Mouse (Mus musculus) liver, embryonic 13.5 days (tissue): ENCODE measurements around the gene S1pr4. TPM values are rescaled to one million over a fixed set of nuclear protein-coding genes. Genes with fewer than 3 reads are reported as not detected.

ENCODE experiments used
- ATAC-seq: fragments of 200-750 bp; cut with Nextera tagmentation; 2 replicates; pipeline ENCODE4 v1.8.0; 2017; ENCODE audit warnings: low read depth, mild to moderate bottlenecking, moderate number of reproducible peaks, moderate library complexity
- DNase-seq: peaks from one replicate; pipeline ENCODE4 v3.0.0; 2022
- H3K27ac ChIP-seq: fragments of 300-500 bp; sonication (generic); 2 replicates; pipeline ENCODE4 v1.5.1; 2015; ENCODE audit warnings: moderate library complexity, mild to moderate bottlenecking, inconsistent platforms
- H3K27me3 ChIP-seq: fragments of 300-500 bp; sonication (generic); 2 replicates; pipeline ENCODE4 v1.6.1; 2015; ENCODE audit warnings: mild to moderate bottlenecking, inconsistent platforms
- H3K36me3 ChIP-seq: fragments of 300-500 bp; sonication (generic); 2 replicates; pipeline ENCODE4 v1.6.1; 2015; ENCODE audit warnings: mild to moderate bottlenecking, inconsistent platforms
- H3K4me1 ChIP-seq: fragments of 300-500 bp; sonication (generic); replicated peaks from 2 replicates; pipeline ENCODE4 v1.6.1; 2015; ENCODE audit warnings: inconsistent platforms
- H3K4me2 ChIP-seq: fragments of 300-500 bp; sonication (generic); 2 replicates; pipeline ENCODE4 v1.6.1; 2015; ENCODE audit warnings: inconsistent platforms, mild to moderate bottlenecking, moderate library complexity
- H3K4me3 ChIP-seq: fragments of 300-500 bp; sonication (generic); replicated peaks from 2 replicates; pipeline ENCODE4 v1.5.1; 2015; ENCODE audit warnings: mild to moderate bottlenecking, inconsistent platforms
- H3K9ac ChIP-seq: fragments of 300-500 bp; sonication (generic); 2 replicates; pipeline ENCODE4 v1.6.1; 2015; ENCODE audit warnings: mild to moderate bottlenecking, inconsistent platforms
- H3K9me3 ChIP-seq: fragments of 300-500 bp; sonication (generic); replicated peaks from 2 replicates; pipeline ENCODE4 v1.6.1; 2016; ENCODE audit warnings: inconsistent platforms
- WGBS: fragments of 180-500 bp; shearing (Covaris S2); methylation state at CpG from one replicate; pipeline ENCODE4 v1.1.7; 2015; ENCODE audit not compliant: insufficient replicate concordance; 5-methylcytosine and 5-hydroxymethylcytosine counted together
- polyA plus RNA-seq: library from polyadenylated mRNA; unstranded; fragments of >200 nt; fragmentation: Nextera tagmentation; extraction: Ambion mirVana; gene quantifications from 2 replicates; pipeline ENCODE4 v1.2.1, GENCODE M21; 2015

S1pr4 gene
- polyA plus RNA-seq, 1 experiment from 2014 or later: 2.3 TPM

DNA sequence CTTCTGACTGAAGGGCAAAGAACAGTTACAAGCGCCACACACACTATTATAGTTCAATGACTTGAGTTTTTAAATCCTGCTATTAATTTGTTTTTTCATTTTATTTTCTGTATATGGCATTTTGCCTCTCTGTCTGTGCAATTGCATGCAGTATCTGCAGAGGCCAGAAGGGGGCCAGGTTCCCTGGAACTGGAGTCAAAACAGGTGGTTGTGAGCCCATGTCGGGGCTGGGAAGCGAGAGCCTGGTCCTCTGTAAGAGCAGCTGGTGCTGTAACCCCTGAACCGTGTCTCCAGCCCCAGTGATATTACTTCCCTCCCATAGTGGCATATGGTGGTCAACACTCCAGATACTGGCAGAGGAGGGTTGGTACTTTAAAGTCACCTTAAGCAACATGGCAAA, 18.6 kb upstream of the S1pr4 start:
- H3K36me3 ChIP-seq: peaks cover 12% of the 10 kb centered on the region
- H3K9me3 ChIP-seq: peaks cover 4% of the 10 kb centered on the region; the same call in 1 of the 2 replicates
- peak overlapping the region; percentile 66 for H3K27ac ChIP-seq
- no peak overlapping the region for H3K9ac ChIP-seq
- 16% methylated on average over 4 of the region's 4 CpGs for WGBS
- no peaks in the 10 kb centered on the region for H3K27me3 ChIP-seq
- H3K4me3 ChIP-seq: no peak overlapping the region
- ATAC-seq (no peak), DNase-seq (no peak)
- peaks cover 51% of the 10 kb centered on the region for H3K4me1 ChIP-seq
- H3K4me2 ChIP-seq: no peak overlapping the region

DNA sequence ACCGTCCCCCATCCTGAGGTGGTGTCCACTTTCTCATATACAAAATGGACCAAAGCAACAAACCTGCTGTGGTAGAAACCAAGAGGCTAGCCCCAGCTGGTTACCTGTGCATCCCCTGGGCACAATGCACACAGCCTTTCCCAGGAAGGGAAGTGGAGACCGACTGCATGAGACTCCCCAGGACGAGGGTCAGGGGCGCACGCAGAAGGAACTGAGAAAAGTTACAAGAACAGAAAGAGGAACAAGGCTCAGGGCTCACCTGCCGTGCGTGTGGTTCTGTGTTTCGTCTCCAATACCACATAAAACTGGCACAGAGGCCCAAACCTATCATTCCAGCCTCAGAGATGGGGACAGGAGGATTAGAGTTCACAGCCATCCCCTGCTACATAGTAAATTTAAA, 17.3 kb upstream of the S1pr4 start:
- 56% methylated on average over 8 of the region's 8 CpGs for WGBS
- DNase-seq (no peak), ATAC-seq (no peak)
- Histone ChIP-seq H3K27ac (peak overlapping the region; percentile 1), H3K36me3 (peaks cover 16% of the 10 kb centered on the region), H3K4me1 (peaks cover 42% of the 10 kb centered on the region), H3K4me2 (no peak overlapping the region), H3K9me3 (peaks cover 4% of the 10 kb centered on the region; the same call in 1 of the 2 replicates), H3K27me3 (no peaks in the 10 kb centered on the region), H3K4me3 (no peak overlapping the region), H3K9ac (0 out of 2 replicates have a peak overlapping the region, but pooled peaks have one; percentile 1)

DNA sequence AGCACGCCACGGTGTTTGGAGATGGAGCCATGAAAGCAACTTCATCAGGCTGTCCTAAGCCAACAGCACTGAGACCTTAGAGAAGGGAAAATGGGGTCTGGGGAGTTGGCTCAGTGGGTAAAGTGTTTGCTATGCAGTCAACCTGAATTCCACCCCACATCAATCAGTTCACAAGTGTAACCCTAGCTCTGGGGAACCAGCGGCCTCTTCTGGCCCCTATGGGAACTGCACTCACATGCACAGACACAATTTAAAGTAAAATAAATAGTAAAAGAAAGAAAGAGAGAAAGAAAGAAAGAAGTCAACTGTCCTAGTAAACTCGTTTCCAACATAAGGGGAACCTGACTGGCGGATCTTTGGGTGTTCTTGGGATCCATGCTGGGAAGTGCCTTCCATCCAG, 13.9 kb upstream of the S1pr4 start:
- Histone ChIP-seq H3K4me2 (no peak overlapping the region), H3K27ac (no peak overlapping the region), H3K4me1 (peaks cover 24% of the 10 kb centered on the region), H3K27me3 (no peaks in the 10 kb centered on the region), H3K9ac (no peak overlapping the region), H3K4me3 (no peak overlapping the region), H3K9me3 (peaks cover 4% of the 10 kb centered on the region; the same call in 1 of the 2 replicates), H3K36me3 (peaks cover 20% of the 10 kb centered on the region)
- ATAC-seq (no peak), DNase-seq (no peak)
- WGBS: 84% methylated on average over 5 of the region's 5 CpGs

DNA sequence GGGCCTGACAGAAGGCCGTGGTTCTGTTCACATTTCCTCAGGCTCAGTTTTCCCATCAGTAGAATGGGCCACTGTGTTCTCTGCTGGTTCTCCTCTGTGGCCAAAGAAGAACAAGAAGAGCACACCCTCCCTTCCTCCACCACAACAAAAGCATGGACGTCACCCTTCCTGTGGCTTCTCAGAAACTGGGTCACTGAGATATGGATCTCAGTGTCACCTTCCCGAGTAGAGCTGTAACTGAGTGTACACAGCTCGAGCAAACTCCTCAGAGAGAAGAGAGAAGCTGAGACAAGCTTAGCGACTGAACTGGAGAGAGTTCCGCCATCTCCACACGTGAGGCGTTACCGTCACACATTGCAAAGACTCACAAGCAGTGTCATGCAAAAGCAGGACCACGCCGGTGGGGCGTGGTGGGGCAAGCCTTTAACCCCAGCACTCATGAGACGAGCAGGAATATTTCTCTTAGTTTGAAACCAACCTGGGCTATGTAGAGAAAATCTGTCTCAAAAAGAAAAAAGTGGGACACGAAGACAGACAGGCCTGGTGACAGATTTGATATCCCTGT, 10.4 kb upstream of the S1pr4 start:
- Histone ChIP-seq H3K4me1 (peaks cover 16% of the 10 kb centered on the region), H3K27me3 (no peaks in the 10 kb centered on the region), H3K9me3 (peaks cover 4% of the 10 kb centered on the region; the same call in 1 of the 2 replicates), H3K9ac (no peak overlapping the region), H3K27ac (no peak overlapping the region), H3K4me2 (no peak overlapping the region), H3K4me3 (no peak overlapping the region), H3K36me3 (peaks cover 25% of the 10 kb centered on the region)
- DNase-seq (no peak), ATAC-seq (no peak)
- WGBS: 63% methylated on average over 14 of the region's 14 CpGs

DNA sequence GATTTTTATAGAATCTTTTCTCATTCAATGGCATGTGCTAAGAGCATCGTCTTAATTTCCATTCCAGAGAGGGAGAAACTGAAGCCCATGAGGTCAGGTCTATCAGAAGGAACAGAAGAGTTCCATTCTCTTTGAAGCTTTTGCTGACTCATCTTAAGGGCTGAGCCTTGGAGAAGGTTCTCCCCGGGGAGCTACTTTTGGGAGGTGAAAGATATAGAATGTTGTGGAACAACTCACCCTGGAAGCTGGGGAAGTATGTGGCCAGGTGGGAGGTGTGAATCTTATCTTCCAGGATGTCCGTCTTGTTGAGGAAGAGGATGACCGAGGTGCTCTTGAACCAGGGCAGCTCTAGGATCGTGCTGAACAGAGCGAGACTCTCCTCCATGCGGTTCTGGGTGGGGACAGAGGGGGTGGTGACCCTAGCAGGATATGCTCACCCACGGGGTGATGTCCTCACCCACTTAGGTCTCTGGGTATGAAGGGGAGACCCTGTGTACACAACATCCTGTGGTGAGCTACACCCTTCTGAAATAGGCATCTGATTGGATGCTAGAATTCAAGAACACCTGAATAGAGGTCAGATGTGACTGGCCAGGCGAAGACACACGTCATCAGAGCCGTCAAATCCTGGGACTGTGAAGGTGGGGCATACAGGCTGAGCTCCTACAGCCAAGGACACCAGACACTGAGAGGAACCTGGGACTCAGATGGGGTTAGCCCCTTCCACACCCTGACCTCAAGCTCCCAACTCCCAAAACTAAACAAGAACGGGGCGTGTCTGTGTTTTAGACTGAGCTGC, 8.0 kb upstream of the S1pr4 start:
- no peak overlapping the region for H3K4me3 ChIP-seq
- H3K27me3 ChIP-seq: 0 out of 2 replicates have a peak, but pooled peaks cover 6% of the 10 kb centered on the region
- no peak overlapping the region for H3K9ac ChIP-seq
- no peak overlapping the region for H3K27ac ChIP-seq
- peaks cover 15% of the 10 kb centered on the region for H3K36me3 ChIP-seq
- no peaks in the 10 kb centered on the region for H3K9me3 ChIP-seq
- ATAC-seq (no peak), DNase-seq (no peak)
- peaks cover 17% of the 10 kb centered on the region for H3K4me1 ChIP-seq
- 62% methylated on average over 13 of the region's 13 CpGs for WGBS
- H3K4me2 ChIP-seq: no peak overlapping the region

DNA sequence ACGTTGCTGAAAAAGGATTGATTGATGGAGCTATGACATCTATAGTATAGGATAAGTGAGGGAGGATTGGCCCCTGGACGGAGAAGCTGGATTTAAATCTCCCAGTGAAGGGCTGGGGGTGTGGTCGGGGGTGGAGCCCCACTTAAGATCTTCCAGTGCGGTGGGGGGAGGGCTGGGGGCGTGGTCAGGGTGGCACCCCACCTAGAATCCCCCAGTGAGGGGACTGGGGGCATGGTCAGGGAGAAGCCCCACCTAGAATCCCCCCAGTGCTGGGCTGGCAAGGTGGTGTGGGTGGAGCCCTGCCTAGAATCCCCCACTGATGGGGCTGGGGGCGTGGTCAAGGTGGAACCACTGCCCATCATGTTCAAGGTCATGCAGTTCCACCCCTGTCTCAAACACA, 7.2 kb upstream of the S1pr4 start:
- WGBS: 38% methylated on average over 6 of the region's 6 CpGs

DNA sequence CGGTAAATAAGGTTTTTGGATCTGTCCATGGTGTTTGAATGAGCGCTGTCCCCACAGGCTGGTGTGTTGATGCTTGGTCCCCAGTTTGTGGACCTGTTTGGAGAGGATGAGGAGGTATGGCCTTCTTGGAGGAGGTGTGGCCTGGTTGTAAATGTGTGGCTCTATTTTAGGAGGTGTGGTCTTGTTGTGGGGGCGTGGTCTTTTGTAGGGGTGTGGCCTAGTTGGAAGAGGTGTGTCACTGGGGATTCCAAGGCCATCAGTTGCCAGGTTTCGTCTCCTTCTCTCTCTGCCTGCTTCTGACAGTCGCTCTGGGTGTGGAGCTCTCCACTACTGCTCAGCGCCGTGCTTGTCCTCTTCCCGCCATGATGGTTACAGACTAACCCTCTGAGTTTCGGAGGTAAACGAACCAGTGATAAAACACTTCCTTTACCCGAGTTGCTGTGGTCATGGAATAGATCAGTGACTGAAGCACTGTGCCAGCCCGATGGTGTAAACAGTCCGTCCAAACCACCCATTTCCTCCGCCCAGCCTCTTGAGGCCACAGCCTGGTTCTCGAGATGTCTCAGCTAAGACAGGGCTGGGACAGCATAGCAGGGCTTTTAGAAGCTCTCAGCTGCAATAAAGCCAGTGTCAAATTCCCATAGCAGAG, 5.2 kb upstream of the S1pr4 start:
- H3K4me3 ChIP-seq: no peak overlapping the region
- no peak for DNase-seq
- no peak overlapping the region for H3K27ac ChIP-seq
- 0 out of 2 replicates have a peak, but pooled peaks cover 6% of the 10 kb centered on the region for H3K27me3 ChIP-seq
- H3K9me3 ChIP-seq: no peaks in the 10 kb centered on the region
- no peak overlapping the region for H3K9ac ChIP-seq
- peaks cover 14% of the 10 kb centered on the region for H3K36me3 ChIP-seq
- WGBS: 78% methylated on average over 15 of the region's 15 CpGs
- ATAC-seq: no peak
- peaks cover 29% of the 10 kb centered on the region for H3K4me1 ChIP-seq
- H3K4me2 ChIP-seq: no peak overlapping the region

More for the DNA sequence above, 7.2 kb upstream of the S1pr4 start:
- H3K27ac ChIP-seq: no peak overlapping the region
- no peak for ATAC-seq
- H3K4me2 ChIP-seq: no peak overlapping the region
- H3K4me1 ChIP-seq: peaks cover 24% of the 10 kb centered on the region
- peaks cover 15% of the 10 kb centered on the region for H3K36me3 ChIP-seq
- H3K9me3 ChIP-seq: no peaks in the 10 kb centered on the region
- H3K4me3 ChIP-seq: no peak overlapping the region
- H3K27me3 ChIP-seq: 0 out of 2 replicates have a peak, but pooled peaks cover 6% of the 10 kb centered on the region
- no peak for DNase-seq
- no peak overlapping the region for H3K9ac ChIP-seq

DNA sequence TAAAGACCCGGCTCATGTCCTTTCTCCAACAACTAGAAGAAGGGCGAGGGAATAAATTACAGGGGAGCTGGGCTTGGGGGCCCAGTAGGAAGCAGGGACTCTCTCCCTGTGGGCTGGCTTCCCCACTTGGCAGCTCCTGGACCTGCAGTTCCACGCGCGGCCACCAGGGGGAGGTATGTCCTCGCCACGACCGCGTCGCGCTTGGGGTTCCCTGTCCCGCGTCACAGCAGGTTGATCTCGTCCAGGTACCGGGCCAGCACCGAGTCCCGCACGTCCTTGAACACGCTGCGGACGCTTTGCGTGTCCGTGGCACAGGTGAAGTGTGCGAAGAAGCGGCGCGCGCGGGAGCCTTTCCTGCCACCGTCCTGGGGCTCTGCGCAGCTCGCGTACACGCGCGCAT, 2.7 kb upstream of the S1pr4 start:
- Histone ChIP-seq H3K4me1 (peaks cover 44% of the 10 kb centered on the region), H3K36me3 (peaks cover 10% of the 10 kb centered on the region), H3K27me3 (0 out of 2 replicates have a peak, but pooled peaks cover 6% of the 10 kb centered on the region), H3K9me3 (no peaks in the 10 kb centered on the region), H3K4me2 (peak overlapping the region; percentile 73), H3K4me3 (peak overlapping the region; percentile 43), H3K27ac (no peak overlapping the region; the same call in 1 of the 2 replicates), H3K9ac (peak overlapping the region; percentile 55)
- WGBS: 13% methylated on average over 36 of the region's 36 CpGs
- ATAC-seq (peak; percentile 21; the same call in 1 of the 2 replicates), DNase-seq (peak; percentile 77)

DNA sequence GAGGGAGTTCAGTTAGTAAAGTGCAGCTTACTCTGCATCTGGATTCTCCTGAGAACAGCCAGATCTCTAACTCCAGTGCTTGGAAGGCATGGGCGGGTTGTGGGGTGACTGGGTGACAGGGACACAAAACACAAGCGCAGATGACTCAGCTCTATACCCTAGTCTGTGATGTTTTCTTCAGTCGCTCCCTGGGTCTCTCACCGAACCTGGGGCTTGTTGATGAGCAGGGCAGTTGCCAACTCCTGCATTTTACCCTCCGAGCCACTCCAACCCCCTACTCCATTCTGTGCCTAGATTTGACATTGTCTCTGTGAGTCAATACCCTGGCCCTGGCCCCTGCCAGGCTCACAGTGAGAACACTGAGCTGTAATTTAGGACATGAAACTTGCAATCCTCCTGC, 1.9 kb upstream of the S1pr4 start:
- DNase-seq (no peak), ATAC-seq (no peak)
- Histone ChIP-seq H3K4me2 (no peak overlapping the region), H3K4me3 (no peak overlapping the region), H3K9ac (no peak overlapping the region), H3K36me3 (peaks cover 10% of the 10 kb centered on the region), H3K9me3 (no peaks in the 10 kb centered on the region), H3K27me3 (0 out of 2 replicates have a peak, but pooled peaks cover 6% of the 10 kb centered on the region), H3K4me1 (peaks cover 45% of the 10 kb centered on the region), H3K27ac (no peak overlapping the region)
- 63% methylated on average over 5 of the region's 5 CpGs for WGBS

DNA sequence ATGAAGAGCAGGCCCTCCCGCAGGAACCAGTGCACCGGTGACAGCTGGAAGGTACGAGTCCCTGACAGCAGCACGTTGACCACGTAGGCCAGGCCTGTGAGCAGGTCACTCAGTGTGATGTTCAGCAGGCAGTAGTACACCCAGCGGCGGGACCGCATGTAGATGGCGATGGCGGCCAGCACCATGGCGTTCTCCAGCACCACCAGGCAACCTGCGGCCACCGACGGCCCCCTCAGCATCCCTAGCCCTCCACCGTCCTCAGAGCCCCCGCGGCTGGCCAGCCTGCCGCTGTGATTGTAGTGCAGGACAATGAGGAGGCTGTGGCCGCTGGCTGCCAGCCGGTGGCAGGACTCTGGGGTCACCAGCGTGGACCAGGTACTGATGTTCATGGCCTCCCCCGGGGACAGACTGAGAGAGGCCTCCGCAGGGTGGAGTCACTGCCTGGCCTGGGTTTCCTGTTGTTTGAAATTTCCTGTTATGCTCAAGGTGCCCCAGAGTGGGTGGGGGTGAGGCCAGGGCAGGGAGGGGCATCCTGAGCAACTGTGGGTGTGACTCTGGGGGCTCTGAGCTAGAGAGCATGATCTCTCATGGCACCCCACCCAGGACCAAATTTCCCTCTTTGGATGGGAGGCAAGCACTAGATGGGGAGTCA, 556 bp downstream of the S1pr4 start:
- no peaks in the 10 kb centered on the region for H3K9me3 ChIP-seq
- peak overlapping the region; percentile 68 for H3K9ac ChIP-seq
- no peak for ATAC-seq
- H3K27me3 ChIP-seq: 0 out of 2 replicates have a peak, but pooled peaks cover 6% of the 10 kb centered on the region
- DNase-seq: no peak
- H3K27ac ChIP-seq: peak overlapping the region; percentile 73
- H3K4me1 ChIP-seq: peaks cover 60% of the 10 kb centered on the region
- peak overlapping the region; percentile 88 for H3K4me3 ChIP-seq
- peaks cover 2% of the 10 kb centered on the region; the same call in 1 of the 2 replicates for H3K36me3 ChIP-seq
- H3K4me2 ChIP-seq: peak overlapping the region; percentile 67
- WGBS: 40% methylated on average over 23 of the region's 23 CpGs
